Comparison of ENCODE assay signal across 13 mouse cellular contexts in genomic region chr7:118912049-118912490, GRCm38 (mm10). TPM values are rescaled to one million over a fixed set of nuclear protein-coding genes. Genes with fewer than 3 reads are reported as not detected.
DNase-seq lines count a peak whose midpoint lies in the region; ATAC-seq and TF ChIP-seq lines count a peak whose summit lies in the region.
"Had no signal": no experiment of that assay in that cellular context is flagged by ENCODE, and none has a peak within 500 bp of the region (broad histone marks: within the 10 kb centered on the region; RNA-seq: fewer than 3 reads in every experiment).

No protein-coding gene starts in this region.

- 0 out of 2 replicates have a peak, but pooled peaks cover 4% of the 10 kb centered on the region for H3K4me1 ChIP-seq in hindbrain, embryonic 11.5 days (replicated peaks; ENCODE audit: control insufficient read depth, insufficient read depth, low read length)
- H3K4me1 ChIP-seq in midbrain, embryonic 15.5 days: peaks cover 8% of the 10 kb centered on the region
- H3K4me1 ChIP-seq: heart, embryonic 15.5 days; liver, embryonic 15.5 days had no signal

- DNase-seq in B cell, adult 2 months: peak; percentile 5
- peak; percentile 64 for DNase-seq in brain, embryonic 14.5 days (ENCODE audit: low read depth)
- DNase-seq in hindbrain, embryonic 11.5 days (ENCODE audit: low spot score): peak; percentile 56
- DNase-seq in kidney, adult 9 months: no peak
- DNase-seq in lung, postnatal 4 days: no peak
- DNase-seq in layer of hippocampus, adult 18-20 months (ENCODE audit: low spot score in 2 of 2): no peak
- DNase-seq: adrenal gland, postnatal 14 days; gastrocnemius, postnatal 10 days had no signal

- no peak overlapping the region for H3K4me3 ChIP-seq in hindbrain, embryonic 11.5 days (ENCODE audit: low read depth, low read length)
- H3K4me3 ChIP-seq in midbrain, embryonic 15.5 days: no peak overlapping the region
- H3K4me3 ChIP-seq: heart, embryonic 15.5 days; layer of hippocampus, adult 2 months; liver, embryonic 15.5 days had no signal

- WGBS in hindbrain, embryonic 11.5 days: 26% methylated on average over 8 of the region's 8 CpGs
- 10% methylated on average over 8 of the region's 8 CpGs for WGBS in midbrain, embryonic 15.5 days

- no peak overlapping the region for H3K9ac ChIP-seq in hindbrain, embryonic 11.5 days (ENCODE audit: low read depth, low read length)
- H3K9ac ChIP-seq in midbrain, embryonic 15.5 days: no peak overlapping the region
- H3K9ac ChIP-seq: heart, embryonic 15.5 days; liver, embryonic 15.5 days had no signal

- no peaks in the 10 kb centered on the region for H3K27me3 ChIP-seq in hindbrain, embryonic 11.5 days (ENCODE audit: control insufficient read depth, insufficient read depth, low read length)
- H3K27me3 ChIP-seq in midbrain, embryonic 15.5 days (replicated peaks): no peaks in the 10 kb centered on the region
- H3K27me3 ChIP-seq: heart, embryonic 15.5 days; liver, embryonic 15.5 days had no signal

- H3K9me3 ChIP-seq in hindbrain, embryonic 11.5 days (ENCODE audit: control insufficient read depth, low read length): no peaks in the 10 kb centered on the region
- no peaks in the 10 kb centered on the region for H3K9me3 ChIP-seq in midbrain, embryonic 15.5 days
- H3K9me3 ChIP-seq: heart, embryonic 15.5 days; liver, embryonic 15.5 days had no signal

- TF ChIP-seq CTCF in brain, embryonic 14.5 days (IDR thresholded peaks at IDR 0.05; ENCODE audit: borderline replicate concordance, extremely low read depth, insufficient read depth, insufficient read length): no peak

- no peak overlapping the region for H3K4me2 ChIP-seq in hindbrain, embryonic 11.5 days (replicated peaks; ENCODE audit: low read depth, low read length)
- no peak overlapping the region for H3K4me2 ChIP-seq in midbrain, embryonic 15.5 days
- H3K4me2 ChIP-seq: heart, embryonic 15.5 days; liver, embryonic 15.5 days had no signal

- ATAC-seq in hindbrain, embryonic 11.5 days (ENCODE audit: low FRiP score): peak; percentile 88
- ATAC-seq in midbrain, embryonic 15.5 days (replicated peaks): peak; percentile 56; the same call in 1 of the 2 replicates
- ATAC-seq: intestine, embryonic 16.5 days had no signal

- no peaks in the 10 kb centered on the region for H3K36me3 ChIP-seq in hindbrain, embryonic 11.5 days (ENCODE audit: control insufficient read depth, insufficient read depth, low read length)
- H3K36me3 ChIP-seq in midbrain, embryonic 15.5 days (replicated peaks): no peaks in the 10 kb centered on the region
- H3K36me3 ChIP-seq: heart, embryonic 15.5 days; liver, embryonic 15.5 days had no signal

- peak overlapping the region; percentile 30 for H3K27ac ChIP-seq in hindbrain, embryonic 11.5 days (ENCODE audit: low read depth, low read length)
- peak overlapping the region; percentile 4; the same call in 1 of the 2 replicates for H3K27ac ChIP-seq in midbrain, embryonic 15.5 days
- H3K27ac ChIP-seq: heart, embryonic 15.5 days; layer of hippocampus, adult 2 months; liver, embryonic 15.5 days had no signal

- TF ChIP-seq POLR2A in brain, embryonic 14.5 days (IDR thresholded peaks at IDR 0.05; ENCODE audit: borderline replicate concordance, extremely low read depth, insufficient read depth, insufficient read length, poor library complexity, severe bottlenecking): no peak

RNA-seq across cellular contexts. Expression of gene Knop1, which starts 56.0 kb away (rescaled TPM):
- 33.5 and 37.0 TPM in 2 replicates for polyA plus RNA-seq in brain, embryonic 14.5 days (2012; rRNA removed)
- 108 and 112 TPM in 2 replicates for polyA plus RNA-seq in hindbrain, embryonic 11.5 days (2014; fragmentation: Nextera tagmentation; extraction: Ambion mirVana)
- 69.0 and 70.6 TPM in 2 replicates for polyA plus RNA-seq in midbrain, embryonic 15.5 days (2015; fragmentation: Nextera tagmentation; extraction: Ambion mirVana)
- 10 to 100 TPM; 24.4 to 25.1 TPM for total RNA-seq in layer of hippocampus, adult 18-20 months (2021)

RNA-seq across cellular contexts. Expression of gene Iqck, which starts 56.5 kb away (rescaled TPM):
- 4.1 and 6.1 TPM in 2 replicates for polyA plus RNA-seq in brain, embryonic 14.5 days (2012; rRNA removed)
- 4.0 and 4.3 TPM in 2 replicates for polyA plus RNA-seq in hindbrain, embryonic 11.5 days (2014; fragmentation: Nextera tagmentation; extraction: Ambion mirVana)
- polyA plus RNA-seq in midbrain, embryonic 15.5 days (2015; fragmentation: Nextera tagmentation; extraction: Ambion mirVana): 4.4 and 4.9 TPM in 2 replicates
- 1 to 10 TPM; 4.6 to 4.7 TPM for total RNA-seq in layer of hippocampus, adult 18-20 months (2021)

Comparison
In these comparisons a context has a peak if more than half of its experiments do, and no peak if none do; other contexts are left out.
1. DNase-seq: peak in B cell, adult 2 months (2 of 2), brain, embryonic 14.5 days (single experiment) and hindbrain, embryonic 11.5 days (single experiment); none in kidney, adult 9 months (single experiment), lung, postnatal 4 days (0 of 2) and layer of hippocampus, adult 18-20 months (0 of 2).